25 mouse cellular contexts compared by ENCODE assay signal in the genomic region with DNA sequence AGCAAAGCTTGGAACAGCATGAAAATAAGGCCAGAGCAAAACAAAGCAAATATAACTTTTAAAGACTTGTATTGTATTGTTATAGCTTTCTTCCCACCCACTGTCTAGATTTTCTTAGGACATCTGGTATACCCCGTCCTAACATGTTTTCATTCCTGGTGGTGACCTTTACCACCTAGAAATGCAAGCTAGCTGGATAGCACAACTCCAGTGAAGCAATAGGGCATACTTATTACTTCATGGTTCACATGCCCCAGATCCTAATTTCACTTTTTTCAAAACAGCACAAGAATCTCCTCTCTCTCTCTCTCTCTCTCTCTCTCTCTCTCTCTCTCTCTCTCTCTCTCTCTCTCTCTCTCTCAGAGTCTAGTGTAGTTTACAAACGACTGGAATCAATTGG.
A peak's percentile ranks its signal among the peaks of the same experiment; 100 is the strongest.
DNase-seq lines count a peak whose midpoint lies in the region; ATAC-seq and TF ChIP-seq lines count a peak whose summit lies in the region.
"Had no signal": no experiment of that assay in that cellular context is flagged by ENCODE, and none has a peak within 500 bp of the region (broad histone marks: within the 10 kb centered on the region; RNA-seq: fewer than 3 reads in every experiment).

No protein-coding gene starts in this region.

- no peak for TF ChIP-seq POLR2A in cerebellum, adult 2 months (IDR thresholded peaks at IDR 0.05; ENCODE audit: borderline replicate concordance, insufficient read depth, low read length)

- no peak overlapping the region for H3K4me3 ChIP-seq in lung, postnatal 0 days (ENCODE audit: low read depth, low read length)
- no peak overlapping the region for H3K4me3 ChIP-seq in cerebellum, adult 2 months (replicated peaks; ENCODE audit: insufficient read depth, low read depth, low read length)
- H3K4me3 ChIP-seq: forebrain, embryonic 12.5 days; forebrain, embryonic 15.5 days; heart, adult 2 months; heart, embryonic 10.5 days; heart, embryonic 13.5 days had no signal

- no peak overlapping the region for H3K9ac ChIP-seq in lung, postnatal 0 days (replicated peaks; ENCODE audit: low read depth)
- H3K9ac ChIP-seq: forebrain, embryonic 12.5 days; forebrain, embryonic 15.5 days; heart, embryonic 13.5 days; hindbrain, embryonic 14.5 days had no signal

- no peaks in the 10 kb centered on the region for H3K36me3 ChIP-seq in lung, postnatal 0 days (ENCODE audit: insufficient read depth, low read length)
- H3K36me3 ChIP-seq: forebrain, embryonic 12.5 days; forebrain, embryonic 15.5 days; heart, embryonic 10.5 days; heart, embryonic 13.5 days had no signal

- ATAC-seq in lung, postnatal 0 days = no peak
- ATAC-seq in erythroid progenitor cell, adult 5-6 weeks (replicated peaks; ENCODE audit: low FRiP score, poor library complexity, severe bottlenecking) = no peak
- ATAC-seq: activated CD4-positive, CD25-positive, alpha-beta regulatory T cell, adult 4 months; forebrain, embryonic 15.5 days; hindbrain, postnatal 0 days; inflammation-experienced regulatory T-cells, adult 6 months; intestine, embryonic 16.5 days had no signal

- 56% methylated on average over 2 of the region's 2 CpGs for WGBS in lung, postnatal 0 days
- 69% methylated on average over 2 of the region's 2 CpGs for WGBS in cerebellum, adult 2 months

- H3K27ac ChIP-seq in lung, postnatal 0 days (ENCODE audit: low read length) = no peak overlapping the region
- H3K27ac ChIP-seq in cerebellum, adult 2 months (ENCODE audit: insufficient read depth, low read length) = no peak overlapping the region
- H3K27ac ChIP-seq: forebrain, embryonic 12.5 days; forebrain, embryonic 15.5 days; heart, adult 2 months; heart, embryonic 10.5 days; heart, embryonic 13.5 days; hindbrain, embryonic 14.5 days; hindbrain, postnatal 0 days had no signal

- no peaks in the 10 kb centered on the region for H3K27me3 ChIP-seq in lung, postnatal 0 days (replicated peaks; ENCODE audit: insufficient read depth, low read length)
- no peaks in the 10 kb centered on the region for H3K27me3 ChIP-seq in cerebellum, adult 2 months (ENCODE audit: control insufficient read depth, insufficient read depth, low read length)
- H3K27me3 ChIP-seq: forebrain, embryonic 12.5 days; forebrain, embryonic 15.5 days; heart, embryonic 13.5 days had no signal

- H3K4me1 ChIP-seq in lung, postnatal 0 days (ENCODE audit: insufficient read depth, low read depth, low read length) = peaks cover 4% of the 10 kb centered on the region; the same call in 1 of the 2 replicates
- peaks cover 9% of the 10 kb centered on the region for H3K4me1 ChIP-seq in cerebellum, adult 2 months (ENCODE audit: control insufficient read depth, insufficient read depth, low read length)
- H3K4me1 ChIP-seq: forebrain, embryonic 12.5 days; forebrain, embryonic 15.5 days had no signal

- no peak overlapping the region for H3K4me2 ChIP-seq in lung, postnatal 0 days (replicated peaks; ENCODE audit: low read depth, low read length)
- H3K4me2 ChIP-seq: forebrain, embryonic 12.5 days; forebrain, embryonic 15.5 days; heart, embryonic 13.5 days; hindbrain, embryonic 14.5 days had no signal

- 0 out of 2 replicates have a peak, but pooled peaks have one; percentile 15 for TF ChIP-seq EP300 in lung, postnatal 0 days (IDR thresholded peaks at IDR 0.05)

- DNase-seq in adrenal gland, adult 2 months = peak; percentile 29
- DNase-seq in adrenal gland, postnatal 25 days = no peak
- DNase-seq in lung, postnatal 0 days (ENCODE audit: low spot score) = peak; percentile 28
- DNase-seq in lung, postnatal 4 days = no peak
- peak; percentile 71 for DNase-seq in adipocyte (ENCODE audit: low spot score)
- peak; percentile 27 for DNase-seq in fibroblast of lung, adult 2 months (ENCODE audit: low read depth)
- DNase-seq in cerebellum, adult 2 months = no peak
- DNase-seq: cerebellum, adult 11 months; cerebellum, adult 8-10 months; cerebellum, postnatal 10 days; cerebellum, postnatal 36 days; gastrocnemius, postnatal 25 days; heart, adult 2 months; heart, postnatal 14 days; heart, postnatal 4 days had no signal

- TF ChIP-seq CTCF in lung, postnatal 0 days (IDR thresholded peaks at IDR 0.05) = no peak
- TF ChIP-seq CTCF in cerebellum, adult 2 months (IDR thresholded peaks at IDR 0.05; ENCODE audit: borderline replicate concordance, insufficient read depth, low read depth, low read length) = no peak

- H3K9me3 ChIP-seq in lung, postnatal 0 days (ENCODE audit: low read length) = no peaks in the 10 kb centered on the region
- H3K9me3 ChIP-seq: forebrain, embryonic 12.5 days; forebrain, embryonic 15.5 days; heart, embryonic 10.5 days; heart, embryonic 13.5 days had no signal

Comparison
In these comparisons a context has a peak if more than half of its experiments do, and no peak if none do; other contexts are left out.
1. DNase-seq: peak in adrenal gland, adult 2 months (single experiment), lung, postnatal 0 days (single experiment), adipocyte (single experiment) and fibroblast of lung, adult 2 months (single experiment); none in adrenal gland, postnatal 25 days (single experiment), lung, postnatal 4 days (0 of 2) and cerebellum, adult 2 months (0 of 2).